Mouse (Mus musculus) retina, postnatal 1 day (tissue): ENCODE measurements around the gene Tesmin.

Experiments used
- DNase-seq: peaks from one replicate; pipeline ENCODE4 v3.0.0-alpha.2; 2012

Gene Tesmin

DNA sequence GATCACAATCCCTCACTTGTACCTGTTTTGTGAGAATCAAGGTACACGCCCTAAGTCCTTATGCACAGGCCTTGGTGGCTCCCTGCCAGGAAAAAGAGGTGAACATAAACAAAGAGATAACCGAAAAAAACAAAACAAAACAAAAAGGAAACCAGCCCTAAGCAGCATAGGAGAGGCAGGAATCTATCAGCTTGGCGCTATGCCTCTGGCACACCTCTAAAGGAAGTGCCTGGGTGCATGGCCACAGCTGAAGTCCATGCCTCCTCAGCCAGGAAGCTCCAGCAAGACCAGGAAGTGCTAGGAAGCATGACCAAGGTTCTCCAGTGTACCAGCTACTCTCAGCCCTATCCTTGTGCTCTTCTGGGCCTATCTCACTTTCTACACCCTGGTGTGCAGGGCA is 60.6 kb downstream of the Tesmin start:
- DNase-seq: no peak

DNA sequence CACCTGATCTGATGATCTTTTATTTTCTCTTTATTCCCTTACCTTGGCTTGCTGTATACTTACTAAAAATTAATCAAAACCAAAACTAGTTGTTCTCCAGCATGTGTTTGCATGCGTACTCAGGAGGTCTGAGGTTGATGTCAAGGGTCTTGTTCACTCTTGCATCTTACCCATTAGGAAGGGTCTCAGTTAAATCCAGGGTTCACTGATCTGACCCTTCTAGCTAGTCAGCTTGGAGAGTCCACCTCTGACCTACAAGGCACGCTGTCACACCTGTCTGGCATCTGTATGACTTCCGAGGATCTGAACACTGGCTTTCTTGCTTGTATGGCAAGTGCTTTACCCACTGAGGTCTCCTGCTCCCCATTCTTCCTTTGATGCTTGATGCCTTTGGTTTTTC is 62.1 kb downstream of the Tesmin start:
- no peak for DNase-seq

GRCm38 (mm10) chr19:3451170-3451569 is 62.5 kb downstream of the Tesmin start:
- DNase-seq: peak; percentile 89

- peak; percentile 43 for DNase-seq
Measured at GRCm38 (mm10) chr19:3451649-3452048, 63.0 kb downstream of the Tesmin start.
